Mouse (Mus musculus): Measurements from ENCODE around the gene Gm20388.

- TF ChIP-seq CTCF (IDR thresholded peaks at IDR 0.05; ENCODE audit: low read depth, low read length) (no peak), POLR2A (IDR thresholded peaks at IDR 0.05; ENCODE audit: insufficient read depth, low read length) (no peak), EP300 (IDR thresholded peaks at IDR 0.05; ENCODE audit: insufficient read depth, low read depth, low read length) (no peak)
Measured at GRCm38 (mm10) chr8:123274447-123274846, 3363.8 kb downstream of the Gm20388 start.

Data from ES-Bruce4 (cell line).